Mouse (Mus musculus) neural tube, embryonic 11.5 days (tissue): ENCODE data around the gene Dennd2a. TPM values are rescaled to one million over a fixed set of nuclear protein-coding genes. Genes with fewer than 3 reads are reported as not detected.

Source experiments
- ATAC-seq: fragments of 200-750 bp; cut with Nextera tagmentation; 2 replicates; pipeline ENCODE4 v1.8.0; 2017; ENCODE audit warnings: moderate number of reproducible peaks, mild to moderate bottlenecking, moderate TSS enrichment, moderate library complexity; ENCODE audit not compliant: insufficient read depth, low FRiP score, low TSS enrichment
- DNase-seq: peaks from one replicate; pipeline ENCODE4 v3.0.0-alpha.2; 2015; ENCODE audit warnings: low spot score
- H3K27ac ChIP-seq: fragments of 300-500 bp; sonication (generic); 2 replicates; pipeline ENCODE4 v1.5.1; 2014; ENCODE audit warnings: low read depth, mild to moderate bottlenecking, low read length
- H3K27me3 ChIP-seq: fragments of 300-500 bp; sonication (generic); 2 replicates; pipeline ENCODE4 v1.6.1; 2014; ENCODE audit warnings: mild to moderate bottlenecking, low read length, mixed read lengths; ENCODE audit not compliant: control insufficient read depth, insufficient read depth
- H3K36me3 ChIP-seq: fragments of 300-500 bp; sonication (generic); 2 replicates; pipeline ENCODE4 v1.6.1; 2014; ENCODE audit warnings: mild to moderate bottlenecking, low read length, moderate library complexity, mixed read lengths; ENCODE audit not compliant: control insufficient read depth, insufficient read depth
- H3K4me1 ChIP-seq: fragments of 300-500 bp; sonication (generic); 2 replicates; pipeline ENCODE4 v1.6.1; 2014; ENCODE audit warnings: low read length, mixed read lengths; ENCODE audit not compliant: control insufficient read depth, insufficient read depth
- H3K4me2 ChIP-seq: fragments of 300-500 bp; sonication (generic); 2 replicates; pipeline ENCODE4 v1.6.1; 2014; ENCODE audit warnings: low read depth, mild to moderate bottlenecking, moderate library complexity
- H3K4me3 ChIP-seq: fragments of 300-500 bp; sonication (generic); 2 replicates; pipeline ENCODE4 v1.5.1; 2014; ENCODE audit warnings: low read depth, low read length
- H3K9ac ChIP-seq: fragments of 300-500 bp; sonication (generic); 2 replicates; pipeline ENCODE4 v1.6.1; 2014; ENCODE audit warnings: mild to moderate bottlenecking, low read length
- H3K9me3 ChIP-seq: fragments of 300-500 bp; sonication (generic); 2 replicates; pipeline ENCODE4 v1.6.1; 2016; ENCODE audit warnings: low read length; ENCODE audit not compliant: control insufficient read depth
- WGBS: fragments of 180-500 bp; shearing (Covaris S2); extraction: QIAGEN DNeasy Blood & Tissue Kit; methylation state at CpG from one replicate; pipeline ENCODE4 v1.1.7; 2014; 5-methylcytosine and 5-hydroxymethylcytosine counted together
- polyA plus RNA-seq: library from polyadenylated mRNA; unstranded; fragments of >200 nt; fragmentation: Nextera tagmentation; extraction: Ambion mirVana; gene quantifications from 2 replicates; pipeline ENCODE4 v1.2.1, GENCODE M21; 2014

Dennd2a gene
- polyA plus RNA-seq, 1 experiment from 2014 or later = 43.7 TPM

GRCm38 (mm10) chr6:39429007-39429788 is 128.5 kb downstream of the Dennd2a start:
- Histone ChIP-seq H3K4me2 (no peak overlapping the region), H3K36me3 (no peaks in the 10 kb centered on the region), H3K27me3 (no peaks in the 10 kb centered on the region), H3K27ac (no peak overlapping the region), H3K4me3 (no peak overlapping the region), H3K9me3 (no peaks in the 10 kb centered on the region), H3K9ac (no peak overlapping the region), H3K4me1 (no peaks in the 10 kb centered on the region)
- no peak for ATAC-seq
- no peak for DNase-seq
- WGBS = 89% methylated on average over 6 of the region's 6 CpGs

GRCm38 (mm10) chr6:39427276-39428003 is 130.2 kb downstream of the Dennd2a start:
- Histone ChIP-seq H3K9ac (no peak overlapping the region), H3K4me1 (no peaks in the 10 kb centered on the region), H3K27ac (no peak overlapping the region), H3K4me3 (no peak overlapping the region), H3K27me3 (no peaks in the 10 kb centered on the region), H3K4me2 (no peak overlapping the region), H3K9me3 (no peaks in the 10 kb centered on the region), H3K36me3 (no peaks in the 10 kb centered on the region)
- DNase-seq = no peak
- ATAC-seq = no peak
- WGBS = 79% methylated on average over 4 of the region's 4 CpGs

- DNase-seq = no peak
- Histone ChIP-seq H3K27me3 (no peaks in the 10 kb centered on the region), H3K4me2 (no peak overlapping the region), H3K4me3 (no peak overlapping the region), H3K27ac (no peak overlapping the region), H3K4me1 (no peaks in the 10 kb centered on the region), H3K9me3 (no peaks in the 10 kb centered on the region), H3K36me3 (no peaks in the 10 kb centered on the region), H3K9ac (no peak overlapping the region)
- no peak for ATAC-seq
- WGBS = 100% methylated on average over 4 of the region's 4 CpGs
These were observed 130.9 kb downstream of the Dennd2a start for GRCm38 (mm10) chr6:39426725-39427124.

GRCm38 (mm10) chr6:39425181-39425580 is 132.5 kb downstream of the Dennd2a start:
- no peaks in the 10 kb centered on the region; the same call in 1 of the 2 replicates for H3K4me1 ChIP-seq
- H3K4me2 ChIP-seq = no peak overlapping the region
- no peak overlapping the region for H3K9ac ChIP-seq
- DNase-seq = no peak
- no peak for ATAC-seq
- WGBS = 91% methylated on average over 2 of the region's 2 CpGs
- H3K4me3 ChIP-seq = no peak overlapping the region
- H3K27ac ChIP-seq = no peak overlapping the region
- H3K36me3 ChIP-seq = no peaks in the 10 kb centered on the region
- H3K9me3 ChIP-seq = no peaks in the 10 kb centered on the region
- no peaks in the 10 kb centered on the region for H3K27me3 ChIP-seq

GRCm38 (mm10) chr6:39423686-39424085 is 134.0 kb downstream of the Dennd2a start:
- no peak for ATAC-seq
- DNase-seq = no peak
- Histone ChIP-seq H3K9me3 (no peaks in the 10 kb centered on the region), H3K4me3 (no peak overlapping the region), H3K4me1 (peaks cover 3% of the 10 kb centered on the region; the same call in 1 of the 2 replicates), H3K27me3 (no peaks in the 10 kb centered on the region), H3K36me3 (no peaks in the 10 kb centered on the region), H3K4me2 (no peak overlapping the region), H3K27ac (no peak overlapping the region), H3K9ac (no peak overlapping the region)
- 89% methylated on average over 7 of the region's 7 CpGs for WGBS

- ATAC-seq (no peak), DNase-seq (no peak)
- no peak overlapping the region for H3K4me2 ChIP-seq
These were observed 134.5 kb downstream of the Dennd2a start for GRCm38 (mm10) chr6:39423130-39423551.

GRCm38 (mm10) chr6:39420867-39421266 is 136.8 kb downstream of the Dennd2a start:
- ATAC-seq (no peak), DNase-seq (no peak)
- Histone ChIP-seq H3K27ac (peak overlapping the region; percentile 92; the same call in 1 of the 2 replicates), H3K4me2 (peak overlapping the region; percentile 65), H3K4me3 (peak overlapping the region; percentile 80; the same call in 1 of the 2 replicates), H3K27me3 (no peaks in the 10 kb centered on the region), H3K9ac (no peak overlapping the region), H3K4me1 (peaks cover 5% of the 10 kb centered on the region; the same call in 1 of the 2 replicates), H3K9me3 (no peaks in the 10 kb centered on the region), H3K36me3 (no peaks in the 10 kb centered on the region)
- WGBS = 43% methylated on average over 4 of the region's 4 CpGs

More at GRCm38 (mm10) chr6:39423130-39423551, 134.5 kb downstream of the Dennd2a start:
- H3K36me3 ChIP-seq = no peaks in the 10 kb centered on the region
- H3K9ac ChIP-seq = no peak overlapping the region
- no peaks in the 10 kb centered on the region for H3K9me3 ChIP-seq
- 69% methylated on average over 6 of the region's 6 CpGs for WGBS
- no peak overlapping the region for H3K27ac ChIP-seq
- no peaks in the 10 kb centered on the region for H3K27me3 ChIP-seq
- peaks cover 5% of the 10 kb centered on the region; the same call in 1 of the 2 replicates for H3K4me1 ChIP-seq
- no peak overlapping the region for H3K4me3 ChIP-seq

GRCm38 (mm10) chr6:39419851-39420721 is 137.6 kb downstream of the Dennd2a start, which contains the start of gene Mkrn1:
TSS of gene Mkrn1 (minus strand) at chr6:39420462.
- Histone ChIP-seq H3K4me2 (peak within 1 kb of the TSS; percentile 65), H3K9ac (peak within 1 kb of the TSS; percentile 93), H3K36me3 (no peaks in the 10 kb centered on the region), H3K27me3 (no peaks in the 10 kb centered on the region), H3K4me3 (peak within 1 kb of the TSS; percentile 80), H3K4me1 (peaks cover 5% of the 10 kb centered on the region; the same call in 1 of the 2 replicates), H3K27ac (peak within 1 kb of the TSS; percentile 92), H3K9me3 (no peaks in the 10 kb centered on the region)
- 0% methylated on average over 62 of the region's 82 CpGs for WGBS
- ATAC-seq (peak; percentile 94), DNase-seq (peak; percentile 88)
